24 mouse cellular contexts compared by ENCODE assay signal in the genomic region with DNA sequence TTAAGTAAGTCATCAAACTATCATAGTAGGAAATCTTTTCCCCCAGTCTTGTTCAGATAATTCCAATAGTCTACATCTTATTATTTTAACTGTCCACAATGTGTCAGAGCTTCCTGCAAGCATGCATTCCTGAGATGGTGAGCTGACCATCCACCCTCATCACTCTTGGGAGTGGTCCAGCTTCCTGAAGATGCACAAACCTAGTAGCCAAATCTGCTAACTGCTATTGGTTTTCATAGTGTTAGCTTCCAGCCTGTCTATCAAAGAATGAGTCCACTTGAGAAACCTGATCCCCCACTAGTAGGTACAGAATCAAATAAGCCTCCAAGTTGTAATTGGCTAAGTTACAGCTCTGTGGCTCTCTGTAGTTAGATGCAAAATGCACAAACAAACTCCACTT. TPM values are rescaled to one million over a fixed set of nuclear protein-coding genes. Genes with fewer than 3 reads are reported as not detected.
DNase-seq lines count a peak whose midpoint lies in the region; ATAC-seq and TF ChIP-seq lines count a peak whose summit lies in the region.
"Had no signal": no experiment of that assay in that cellular context is flagged by ENCODE, and none has a peak within 500 bp of the region (broad histone marks: within the 10 kb centered on the region; RNA-seq: fewer than 3 reads in every experiment).

No protein-coding gene starts in this region.

- H3K4me2 ChIP-seq in heart, postnatal 0 days (ENCODE audit: low read depth, low read length): no peak overlapping the region
- H3K4me2 ChIP-seq: heart, embryonic 12.5 days; hindbrain, embryonic 12.5 days had no signal

- H3K4me3 ChIP-seq in heart, postnatal 0 days (ENCODE audit: low read depth, low read length): no peak overlapping the region
- H3K4me3 ChIP-seq: embryonic facial prominence, embryonic 10.5 days; erythroblast, embryonic 14.5 days; forebrain, embryonic 10.5 days; heart, embryonic 12.5 days; hindbrain, embryonic 12.5 days had no signal

- no peak overlapping the region for H3K9ac ChIP-seq in heart, postnatal 0 days (replicated peaks; ENCODE audit: low read depth, low read length)
- H3K9ac ChIP-seq: heart, embryonic 12.5 days; hindbrain, embryonic 12.5 days had no signal

- DNase-seq in heart, adult 11 months: peak; percentile 68
- no peak for DNase-seq in heart, adult 8-10 months (ENCODE audit: low spot score)
- DNase-seq in heart, postnatal 0 days (ENCODE audit: low spot score): no peak
- no peak for DNase-seq in heart, postnatal 14 days
- peak; percentile 62 for DNase-seq in NIH3T3 (ENCODE audit: low read depth)
- DNase-seq in urinary bladder, postnatal 25 days (ENCODE audit: low spot score): no peak
- DNase-seq in spleen, adult 12 weeks (ENCODE audit: low spot score): no peak
- DNase-seq: adrenal gland, adult 2 months; adrenal gland, postnatal 25 days; B cell, adult 2 months; cerebellum, adult 18-20 months; gastrocnemius, postnatal 14 days; heart, postnatal 4 days; kidney, adult 8-10 months had no signal

- peaks cover 40% of the 10 kb centered on the region for H3K4me1 ChIP-seq in heart, postnatal 0 days (ENCODE audit: control insufficient read depth, insufficient read depth)
- H3K4me1 ChIP-seq: embryonic facial prominence, embryonic 10.5 days; forebrain, embryonic 10.5 days; hindbrain, embryonic 12.5 days had no signal

- ATAC-seq in heart, postnatal 0 days (ENCODE audit: insufficient read depth, low read depth): no peak
- ATAC-seq: forebrain, embryonic 14.5 days; hindbrain, embryonic 16.5 days; inflammation-experienced regulatory T-cells, adult 6 months; intestine, postnatal 0 days had no signal

- no peaks in the 10 kb centered on the region for H3K9me3 ChIP-seq in heart, postnatal 0 days (replicated peaks; ENCODE audit: control insufficient read depth, low read length)
- H3K9me3 ChIP-seq: embryonic facial prominence, embryonic 10.5 days; forebrain, embryonic 10.5 days; heart, embryonic 12.5 days; hindbrain, embryonic 12.5 days had no signal

- peak overlapping the region; percentile 30; the same call in 1 of the 2 replicates for H3K27ac ChIP-seq in heart, postnatal 0 days (ENCODE audit: low read depth)
- H3K27ac ChIP-seq: embryonic facial prominence, embryonic 10.5 days; forebrain, embryonic 10.5 days; hindbrain, embryonic 12.5 days had no signal

- no peak for TF ChIP-seq CTCF in heart, postnatal 0 days (IDR thresholded peaks at IDR 0.05; ENCODE audit: low read depth)

- H3K36me3 ChIP-seq in heart, postnatal 0 days (replicated peaks; ENCODE audit: control insufficient read depth, insufficient read depth, low read length): no peaks in the 10 kb centered on the region
- H3K36me3 ChIP-seq: embryonic facial prominence, embryonic 10.5 days; forebrain, embryonic 10.5 days; heart, embryonic 12.5 days; hindbrain, embryonic 12.5 days had no signal

- intact Hi-C loops in heart, postnatal 14 days (cut with DNase I): loop anchor here (5.0 kb wide), 1 partner anchor 64 kb away; no protein-coding TSS in a partner anchor

- TF ChIP-seq EP300 in heart, postnatal 0 days (IDR thresholded peaks at IDR 0.05; ENCODE audit: low read depth): no peak

- H3K27me3 ChIP-seq in heart, postnatal 0 days (ENCODE audit: control insufficient read depth, insufficient read depth, low read length): no peaks in the 10 kb centered on the region
- H3K27me3 ChIP-seq: heart, embryonic 12.5 days; hindbrain, embryonic 12.5 days had no signal

RNA-seq across cellular contexts. Expression of a gene that starts 59.3 kb away (rescaled TPM):
- total RNA-seq in heart, adult 8-10 months (2022): 1,000 to 10,000 TPM; 1,741 to 2,078 (median 1,948) TPM
- 2,555 and 2,942 TPM in 2 replicates for total RNA-seq in heart, postnatal 0 days (2014; rRNA removed; ENCODE audit: low replicate concordance)
- polyA plus RNA-seq in heart, postnatal 0 days (2015; fragmentation: Nextera tagmentation; extraction: Ambion mirVana): 974 and 1,129 TPM in 2 replicates
- 1,000 to 10,000 TPM; 1,735 to 2,031 TPM for total RNA-seq in heart, postnatal 14 days (2021)
- total RNA-seq: MEL had no signal
- polyA plus RNA-seq: erythroblast, embryonic 14.5 days had no signal

Comparison
In these comparisons a context has a peak if more than half of its experiments do, and no peak if none do; other contexts are left out.
1. DNase-seq: peak in heart, adult 11 months (single experiment) and NIH3T3 (single experiment); none in heart, adult 8-10 months (single experiment), heart, postnatal 0 days (single experiment), heart, postnatal 14 days (0 of 2), urinary bladder, postnatal 25 days (single experiment) and spleen, adult 12 weeks (single experiment).